Mouse (Mus musculus) NIH3T3 (cell line): ENCODE measurements at regions not wholly inside any gene's neighbourhood (a gene's known extent, or its start where the extent isn't known, plus 50 kb on each side); places are given as distances from the start of the nearest gene placed in this dataset.

Source experiments
- DNase-seq: peaks from one replicate; pipeline ENCODE4 v3.0.0-alpha.2; 2012; ENCODE audit warnings: low read depth

- no peak for DNase-seq
Observed at GRCm38 (mm10) chr10:68378212-68378611, 99.7 kb upstream of the Arid5b start.

GRCm38 (mm10) chr10:68377479-68377878 is 98.9 kb upstream of the Arid5b start:
- peak; percentile 37 for DNase-seq

- DNase-seq, result no peak
Observed at GRCm38 (mm10) chr10:68373875-68374274, 95.3 kb upstream of the Arid5b start.

GRCm38 (mm10) chr10:68371785-68372184 is 93.2 kb upstream of the Arid5b start:
- DNase-seq, result no peak

- no peak for DNase-seq
Observed at GRCm38 (mm10) chr10:68370986-68371385, 92.4 kb upstream of the Arid5b start.

- no peak for DNase-seq
Observed at GRCm38 (mm10) chr10:68366796-68367195, 88.3 kb upstream of the Arid5b start.

GRCm38 (mm10) chr10:68360765-68361483 is 82.4 kb upstream of the Arid5b start:
- peak; percentile 28 for DNase-seq

GRCm38 (mm10) chr10:68359135-68359534 is 80.6 kb upstream of the Arid5b start:
- no peak for DNase-seq

GRCm38 (mm10) chr10:68356973-68357372 is 78.4 kb upstream of the Arid5b start:
- DNase-seq, result peak; percentile 44

GRCm38 (mm10) chr10:68356521-68356920 is 78.0 kb upstream of the Arid5b start:
- DNase-seq, result peak; percentile 42

- peak; percentile 51 for DNase-seq
Observed at GRCm38 (mm10) chr10:68356093-68356485, 77.5 kb upstream of the Arid5b start.

- peak; percentile 60 for DNase-seq
Observed at GRCm38 (mm10) chr10:68355471-68356092, 77.0 kb upstream of the Arid5b start.

GRCm38 (mm10) chr10:68354335-68355231 is 76.0 kb upstream of the Arid5b start:
- peak; percentile 79 for DNase-seq

GRCm38 (mm10) chr10:68353692-68354232 is 75.2 kb upstream of the Arid5b start:
- no peak for DNase-seq

- DNase-seq, result no peak
Observed at GRCm38 (mm10) chr10:68351841-68352555, 73.5 kb upstream of the Arid5b start.

GRCm38 (mm10) chr10:68351441-68351840 is 72.9 kb upstream of the Arid5b start:
- no peak for DNase-seq

GRCm38 (mm10) chr10:68350798-68351197 is 72.3 kb upstream of the Arid5b start:
- no peak for DNase-seq

GRCm38 (mm10) chr10:68347806-68348205 is 69.3 kb upstream of the Arid5b start:
- DNase-seq, result no peak

GRCm38 (mm10) chr10:68344991-68345720 is 66.6 kb upstream of the Arid5b start:
- DNase-seq, result peak; percentile 29

GRCm38 (mm10) chr10:68344211-68344610 is 65.7 kb upstream of the Arid5b start:
- DNase-seq, result no peak

- DNase-seq, result no peak
Observed at GRCm38 (mm10) chr10:68334054-68334453, 55.5 kb upstream of the Arid5b start.
